Mouse (Mus musculus) embryonic facial prominence, embryonic 11.5 days (tissue): ENCODE results near the gene Dnpep. TPM values are rescaled to one million over a fixed set of nuclear protein-coding genes. Genes with fewer than 3 reads are reported as not detected.

Source experiments
- ATAC-seq: fragments of 200-750 bp; cut with Nextera tagmentation; replicated peaks from 2 replicates; pipeline ENCODE4 v1.8.0; 2017; ENCODE audit warnings: low read depth; ENCODE audit not compliant: insufficient number of reproducible peaks, low FRiP score, low TSS enrichment
- DNase-seq: peaks from one replicate; pipeline ENCODE4 v3.0.0-alpha.2; 2015; ENCODE audit warnings: low spot score
- H3K27ac ChIP-seq: fragments of 300-500 bp; sonication (generic); replicated peaks from 2 replicates; pipeline ENCODE4 v1.5.1; 2014; ENCODE audit warnings: mild to moderate bottlenecking, low read depth, low read length, control low read depth
- H3K27me3 ChIP-seq: fragments of 300-500 bp; sonication (generic); 2 replicates; pipeline ENCODE4 v1.6.1; 2014; ENCODE audit warnings: mild to moderate bottlenecking, low read length, moderate library complexity, mixed read lengths; ENCODE audit not compliant: control insufficient read depth, insufficient read depth
- H3K36me3 ChIP-seq: fragments of 300-500 bp; sonication (generic); replicated peaks from 2 replicates; pipeline ENCODE4 v1.6.1; 2014; ENCODE audit warnings: low read depth, mild to moderate bottlenecking, low read length, moderate library complexity, mixed read lengths; ENCODE audit not compliant: control insufficient read depth, insufficient read depth
- H3K4me1 ChIP-seq: fragments of 300-500 bp; sonication (generic); 2 replicates; pipeline ENCODE4 v1.6.1; 2014; ENCODE audit warnings: low read length, mixed read lengths; ENCODE audit not compliant: control insufficient read depth, insufficient read depth
- H3K4me2 ChIP-seq: fragments of 300-500 bp; sonication (generic); 2 replicates; pipeline ENCODE4 v1.6.1; 2014; ENCODE audit warnings: low read depth, mild to moderate bottlenecking, control low read depth, low read length, moderate library complexity
- H3K4me3 ChIP-seq: fragments of 300-500 bp; sonication (generic); 2 replicates; pipeline ENCODE4 v1.5.1; 2014; ENCODE audit warnings: low read depth, low read length, control low read depth
- H3K9ac ChIP-seq: fragments of 300-500 bp; sonication (generic); replicated peaks from 2 replicates; pipeline ENCODE4 v1.6.1; 2014; ENCODE audit warnings: mild to moderate bottlenecking, control low read depth, low read length
- H3K9me3 ChIP-seq: fragments of 300-500 bp; sonication (generic); replicated peaks from 2 replicates; pipeline ENCODE4 v1.6.1; 2016; ENCODE audit warnings: mild to moderate bottlenecking, low read length, inconsistent platforms, mixed read lengths; ENCODE audit not compliant: control insufficient read depth
- whole genome bisulfite sequencing: fragments of 180-500 bp; shearing (Covaris S2); extraction: QIAGEN DNeasy Blood & Tissue Kit; methylation state at CpG from one replicate; pipeline ENCODE4 v1.1.7; 2014; 5-methylcytosine and 5-hydroxymethylcytosine counted together
- polyA plus RNA-seq: library from polyadenylated mRNA; unstranded; fragments of >200 nt; fragmentation: Nextera tagmentation; extraction: Ambion mirVana; gene quantifications from 2 replicates; pipeline ENCODE4 v1.2.1, GENCODE M21; 2014

Gene Dnpep
- polyA plus RNA-seq, 1 experiment from 2014 or later, result 123 TPM

DNA sequence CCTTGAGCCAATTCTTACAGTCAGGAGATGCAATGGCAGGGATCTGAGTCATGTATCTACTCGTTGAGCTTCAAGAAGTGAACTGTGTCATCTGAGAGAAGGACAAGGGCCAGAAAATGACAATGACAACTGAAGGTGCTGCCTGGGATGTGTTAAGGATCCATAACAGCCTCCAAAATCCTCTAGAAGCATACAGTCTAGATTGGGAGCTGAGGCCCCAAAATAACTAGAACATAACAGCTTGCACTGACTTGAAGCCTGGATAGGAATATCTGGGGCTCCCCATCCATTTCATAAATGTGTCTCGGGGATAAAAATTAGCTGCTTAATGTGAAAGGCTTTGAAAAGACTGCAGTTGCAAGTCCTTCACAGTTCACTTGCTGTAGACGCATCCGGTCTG is 40.2 kb upstream of the Dnpep start:
- Histone ChIP-seq H3K27ac (no peak overlapping the region), H3K9me3 (no peaks in the 10 kb centered on the region), H3K4me3 (no peak overlapping the region), H3K4me1 (peaks cover 3% of the 10 kb centered on the region; the same call in 1 of the 2 replicates), H3K27me3 (peaks cover 9% of the 10 kb centered on the region), H3K4me2 (no peak overlapping the region), H3K36me3 (no peaks in the 10 kb centered on the region), H3K9ac (no peak overlapping the region)
- ATAC-seq (no peak), DNase-seq (no peak)
- WGBS, result 87% methylated on average over 4 of the region's 4 CpGs

DNA sequence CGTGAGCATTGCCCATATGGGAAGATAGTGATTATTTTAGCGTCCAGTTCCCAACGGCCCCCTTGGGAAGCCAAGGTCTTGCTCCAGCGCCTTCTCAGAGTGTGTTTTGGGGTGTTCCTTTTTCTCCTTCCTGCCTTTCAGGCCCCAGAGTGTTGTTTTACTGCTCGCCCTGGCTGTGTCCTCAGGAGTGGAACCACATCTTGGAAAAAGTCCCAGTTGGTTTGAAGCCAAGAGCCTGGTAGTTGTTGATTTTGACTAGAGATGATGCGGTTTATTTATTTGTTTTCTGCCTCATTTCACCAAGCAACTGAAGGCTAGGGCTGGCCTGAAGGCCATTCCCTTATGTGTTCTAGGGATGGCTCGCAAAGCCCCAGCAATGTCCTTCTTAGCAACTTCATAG is 39.5 kb upstream of the Dnpep start:
- H3K27ac ChIP-seq, result no peak overlapping the region
- no peaks in the 10 kb centered on the region for H3K9me3 ChIP-seq
- DNase-seq (no peak), ATAC-seq (no peak)
- H3K4me1 ChIP-seq, result peaks cover 3% of the 10 kb centered on the region; the same call in 1 of the 2 replicates
- H3K9ac ChIP-seq, result no peak overlapping the region
- H3K4me2 ChIP-seq, result no peak overlapping the region
- no peak overlapping the region for H3K4me3 ChIP-seq
- H3K27me3 ChIP-seq, result peaks cover 9% of the 10 kb centered on the region
- no peaks in the 10 kb centered on the region for H3K36me3 ChIP-seq
- WGBS, result 86% methylated on average over 7 of the region's 7 CpGs

DNA sequence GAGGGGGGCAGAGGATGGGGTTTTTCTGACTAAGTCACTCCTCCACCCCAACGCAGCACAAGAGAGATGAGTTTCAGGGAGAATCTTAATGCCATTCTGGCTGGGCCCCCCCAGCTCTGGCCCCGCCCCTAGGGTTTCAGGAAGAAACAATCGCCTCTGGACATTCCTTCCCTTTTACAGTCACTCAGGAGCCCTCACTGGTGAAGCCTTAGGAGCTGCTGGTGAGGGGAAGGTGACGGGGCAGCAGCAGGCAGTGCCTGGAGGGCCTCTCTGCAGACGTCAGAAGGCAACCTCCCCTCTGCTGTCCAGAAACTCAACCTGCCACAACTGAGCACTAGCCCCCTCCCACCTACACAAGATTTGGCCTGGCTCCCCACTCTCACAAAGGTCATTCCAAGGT is 31.5 kb upstream of the Dnpep start:
- no peaks in the 10 kb centered on the region for H3K9me3 ChIP-seq
- no peak overlapping the region for H3K27ac ChIP-seq
- no peak for ATAC-seq
- 31% methylated on average over 5 of the region's 5 CpGs for WGBS
- H3K27me3 ChIP-seq, result no peaks in the 10 kb centered on the region
- H3K4me3 ChIP-seq, result no peak overlapping the region
- H3K4me1 ChIP-seq, result peaks cover 11% of the 10 kb centered on the region
- no peaks in the 10 kb centered on the region for H3K36me3 ChIP-seq
- H3K4me2 ChIP-seq, result no peak overlapping the region
- H3K9ac ChIP-seq, result no peak overlapping the region
- no peak for DNase-seq

DNA sequence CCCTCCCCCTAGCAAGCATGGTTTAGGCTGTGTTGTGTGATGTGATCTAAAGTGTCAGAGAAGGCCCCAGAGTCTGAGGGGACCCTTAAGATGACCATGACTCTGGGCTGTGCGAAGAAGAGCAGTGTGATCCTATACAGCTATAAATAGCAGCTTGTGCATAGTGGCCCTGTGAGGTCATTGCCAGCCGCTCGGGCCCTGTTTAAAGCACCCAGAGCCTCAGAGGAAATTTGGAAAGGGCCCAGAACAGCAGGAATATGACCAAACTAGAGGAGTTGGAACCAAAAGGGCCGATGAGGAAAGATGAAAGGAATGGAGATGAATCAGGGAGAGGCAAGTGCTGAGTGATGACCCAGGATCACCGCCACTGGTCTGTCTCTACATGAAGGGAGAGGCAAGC is 29.5 kb upstream of the Dnpep start:
- Histone ChIP-seq H3K9ac (no peak overlapping the region), H3K36me3 (no peaks in the 10 kb centered on the region), H3K27ac (no peak overlapping the region), H3K4me1 (peaks cover 17% of the 10 kb centered on the region), H3K27me3 (no peaks in the 10 kb centered on the region), H3K4me2 (no peak overlapping the region), H3K4me3 (no peak overlapping the region), H3K9me3 (no peaks in the 10 kb centered on the region)
- WGBS, result 87% methylated on average over 5 of the region's 5 CpGs
- DNase-seq (no peak), ATAC-seq (no peak)

DNA sequence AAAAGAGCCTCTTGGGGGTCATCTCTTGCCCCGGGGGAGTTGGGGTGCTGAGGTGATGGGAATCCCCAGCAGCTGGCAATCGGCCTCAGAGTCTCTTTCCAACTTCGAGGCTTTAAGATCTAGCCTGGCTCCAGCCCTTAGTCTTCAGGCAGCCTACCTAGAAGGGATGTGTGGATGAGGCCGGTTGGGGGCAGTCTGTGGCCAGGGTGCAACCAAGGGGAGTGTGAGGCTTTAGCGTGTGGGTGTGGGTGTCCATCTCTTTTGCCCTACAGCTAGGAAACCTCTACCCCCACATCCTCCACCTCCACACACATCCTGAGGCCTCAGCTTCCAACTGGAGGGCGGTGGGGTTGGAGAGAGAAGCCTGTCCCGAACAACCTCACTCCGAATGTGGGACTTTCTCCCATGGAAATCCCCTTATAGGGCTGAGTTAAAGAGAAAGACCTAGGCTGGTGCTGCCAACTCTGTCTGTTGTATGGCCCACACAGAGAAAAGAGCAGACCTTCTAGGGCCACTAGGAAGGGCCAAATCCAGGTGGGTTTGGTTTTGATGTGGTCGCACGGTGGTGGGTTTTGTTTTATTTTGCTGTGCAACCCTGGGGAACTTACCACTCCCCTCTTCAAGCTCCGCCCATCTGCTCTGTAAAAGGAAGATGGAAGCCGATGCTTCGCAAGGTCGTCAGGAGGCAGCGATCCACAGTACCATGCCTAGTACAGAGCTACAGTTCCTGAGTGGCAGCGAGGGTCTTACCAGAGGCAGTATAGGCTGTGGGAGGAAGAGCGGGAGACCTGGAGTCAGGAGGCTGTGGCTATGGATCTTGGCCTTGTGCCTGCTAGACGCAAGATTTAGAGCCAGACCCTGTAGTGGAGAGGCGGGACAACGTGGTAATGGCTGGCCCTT is 27.5 kb upstream of the Dnpep start:
- H3K9ac ChIP-seq, result no peak overlapping the region; the same call in 1 of the 2 replicates
- H3K27me3 ChIP-seq, result no peaks in the 10 kb centered on the region
- peak overlapping the region; percentile 61; the same call in 1 of the 2 replicates for H3K27ac ChIP-seq
- WGBS, result 21% methylated on average over 20 of the region's 20 CpGs
- DNase-seq (peak; percentile 35), ATAC-seq (peak; percentile 17; the same call in 1 of the 2 replicates)
- H3K9me3 ChIP-seq, result no peaks in the 10 kb centered on the region
- no peak overlapping the region for H3K4me3 ChIP-seq
- H3K36me3 ChIP-seq, result no peaks in the 10 kb centered on the region
- H3K4me2 ChIP-seq, result no peak overlapping the region
- H3K4me1 ChIP-seq, result peaks cover 17% of the 10 kb centered on the region

DNA sequence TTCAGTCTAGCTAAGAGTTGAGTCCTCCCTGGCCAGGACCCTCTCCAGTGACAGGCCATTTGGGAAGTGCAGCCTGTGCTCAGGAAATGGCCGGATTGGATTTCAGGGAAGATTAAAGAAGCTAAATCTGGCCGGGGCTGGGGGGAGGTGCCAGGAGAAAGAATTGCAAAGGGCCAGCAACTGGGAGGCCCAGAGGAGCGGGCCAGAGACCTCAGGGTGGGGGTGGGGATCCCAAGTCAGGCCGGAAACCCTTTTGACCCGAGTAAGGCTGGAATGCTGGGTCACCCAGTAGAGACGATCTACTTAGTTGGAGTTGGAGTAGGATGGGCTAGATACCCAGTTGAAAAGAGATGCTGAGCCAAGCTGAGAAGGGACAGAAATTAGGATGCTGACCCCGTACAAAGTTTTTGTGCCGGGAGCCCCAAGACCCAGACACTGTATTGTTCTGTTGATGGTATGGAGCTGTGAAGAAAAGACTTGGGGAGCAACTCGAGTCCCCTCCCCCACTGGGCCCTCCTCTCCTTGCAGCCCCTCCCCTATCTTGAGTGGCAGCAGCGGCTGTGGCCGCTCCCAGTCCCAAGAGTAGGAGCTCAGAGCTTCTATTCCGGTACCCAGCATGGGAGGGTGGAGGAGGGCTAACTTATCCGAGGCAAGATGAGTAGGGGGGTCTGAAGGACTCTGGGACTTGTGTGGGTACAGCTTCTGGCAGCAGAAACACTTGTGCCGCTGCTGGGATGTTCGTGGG is 26.7 kb upstream of the Dnpep start:
- peaks cover 20% of the 10 kb centered on the region for H3K4me1 ChIP-seq
- ATAC-seq, result peak; percentile 37; the same call in 1 of the 2 replicates
- H3K4me3 ChIP-seq, result no peak overlapping the region
- WGBS, result 2% methylated on average over 15 of the region's 15 CpGs
- H3K27me3 ChIP-seq, result no peaks in the 10 kb centered on the region
- no peaks in the 10 kb centered on the region for H3K36me3 ChIP-seq
- H3K9ac ChIP-seq, result peak overlapping the region; percentile 38
- peak overlapping the region; percentile 61 for H3K27ac ChIP-seq
- H3K4me2 ChIP-seq, result no peak overlapping the region
- DNase-seq, result peak; percentile 72
- H3K9me3 ChIP-seq, result no peaks in the 10 kb centered on the region

DNA sequence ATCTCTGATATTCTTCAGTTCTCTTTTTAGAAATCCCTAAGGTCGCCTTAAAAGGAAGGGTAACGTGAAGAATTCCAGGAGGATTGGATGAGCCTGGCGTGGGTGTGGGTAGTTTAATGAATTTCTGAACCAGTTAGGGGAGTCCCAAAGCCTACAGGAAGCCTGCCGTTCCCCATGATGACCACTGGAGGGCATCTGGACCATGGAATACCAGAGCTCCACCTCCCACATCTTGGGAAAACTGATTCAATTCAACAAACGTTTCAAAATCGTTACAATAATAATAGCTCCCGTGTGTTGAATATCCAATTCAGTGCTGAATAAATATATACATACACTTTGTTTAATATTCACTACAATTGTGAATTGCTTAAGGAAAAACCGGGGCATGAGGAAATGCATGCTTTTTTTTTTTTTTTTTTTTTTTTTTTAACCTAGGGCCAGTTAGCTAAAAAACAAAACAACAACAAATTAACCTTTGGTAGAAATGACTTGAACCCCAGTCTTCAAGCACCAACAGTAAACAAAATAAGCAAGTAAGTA is 25.2 kb upstream of the Dnpep start:
- Histone ChIP-seq H3K27ac (no peak overlapping the region), H3K9me3 (no peaks in the 10 kb centered on the region), H3K4me1 (peaks cover 26% of the 10 kb centered on the region), H3K36me3 (no peaks in the 10 kb centered on the region), H3K27me3 (no peaks in the 10 kb centered on the region), H3K4me3 (no peak overlapping the region), H3K4me2 (no peak overlapping the region), H3K9ac (no peak overlapping the region)
- WGBS, result under 1% methylated on average over 8 of the region's 8 CpGs
- no peak for ATAC-seq
- DNase-seq, result peak; percentile 92
